Mouse (Mus musculus): ENCODE results near the gene Nfyc. TPM values are rescaled to one million over a fixed set of nuclear protein-coding genes. Genes with fewer than 3 reads are reported as not detected.

Nfyc gene
- polyA plus RNA-seq, 1 experiment = 71.5 TPM

- H3K79me2 ChIP-seq (ENCODE audit: control insufficient read depth, insufficient read depth) = no peaks in the 10 kb centered on the region
- H3K36me3 ChIP-seq (ENCODE audit: control insufficient read depth, insufficient read depth) = no peaks in the 10 kb centered on the region
- H3ac ChIP-seq (ENCODE audit: control insufficient read depth, insufficient read length, low read depth) = no peak overlapping the region
- H3K4me3 ChIP-seq (ENCODE audit: insufficient read depth, poor library complexity, severe bottlenecking) = no peak overlapping the region
- TF ChIP-seq MYOD1 (IDR thresholded peaks at IDR 0.05; ENCODE audit: control insufficient read depth, insufficient read length, low read depth) (no peak), MYOG (IDR thresholded peaks at IDR 0.05; ENCODE audit: control insufficient read depth, extremely low read depth, insufficient read length) (no peak), CEBPB (IDR thresholded peaks at IDR 0.05; ENCODE audit: low read depth) (no peak)
- peaks cover 62% of the 10 kb centered on the region for H3K27me3 ChIP-seq (ENCODE audit: control insufficient read depth, insufficient read depth, insufficient read length)
- no peaks in the 10 kb centered on the region for H3K79me3 ChIP-seq (ENCODE audit: low read depth)
Measured at GRCm38 (mm10) chr4:120870262-120870748, 38.9 kb upstream of the Nfyc start.

GRCm38 (mm10) chr4:120868988-120869387 is 37.6 kb upstream of the Nfyc start:
- H3K79me3 ChIP-seq (ENCODE audit: low read depth) = no peaks in the 10 kb centered on the region
- H3ac ChIP-seq (ENCODE audit: control insufficient read depth, insufficient read length, low read depth) = no peak overlapping the region
- TF ChIP-seq MAX (IDR thresholded peaks at IDR 0.05) (no peak), MYOD1 (IDR thresholded peaks at IDR 0.05; ENCODE audit: control insufficient read depth, insufficient read length, low read depth) (no peak), CTCF (IDR thresholded peaks at IDR 0.05; ENCODE audit: control insufficient read depth, insufficient read depth, insufficient read length) (no peak), CEBPB (IDR thresholded peaks at IDR 0.05; ENCODE audit: low read depth) (no peak), USF1 (IDR thresholded peaks at IDR 0.05; ENCODE audit: low read depth) (no peak), FOSL1 (IDR thresholded peaks at IDR 0.05; ENCODE audit: insufficient read depth, low read length, poor library complexity, severe bottlenecking) (no peak), MYOG (IDR thresholded peaks at IDR 0.05; ENCODE audit: control insufficient read depth, extremely low read depth, insufficient read length) (no peak)
- H3K4me3 ChIP-seq (ENCODE audit: insufficient read depth, poor library complexity, severe bottlenecking) = no peak overlapping the region
- H3K27me3 ChIP-seq (ENCODE audit: control insufficient read depth, insufficient read depth, insufficient read length) = peaks cover 49% of the 10 kb centered on the region
- H3K36me3 ChIP-seq (ENCODE audit: control insufficient read depth, insufficient read depth) = no peaks in the 10 kb centered on the region
- no peaks in the 10 kb centered on the region for H3K79me2 ChIP-seq (ENCODE audit: control insufficient read depth, insufficient read depth)

GRCm38 (mm10) chr4:120868246-120868645 is 36.9 kb upstream of the Nfyc start:
- peaks cover 46% of the 10 kb centered on the region for H3K27me3 ChIP-seq (ENCODE audit: control insufficient read depth, insufficient read depth, insufficient read length)
- H3K79me2 ChIP-seq (ENCODE audit: control insufficient read depth, insufficient read depth) = no peaks in the 10 kb centered on the region
- no peak for TF ChIP-seq CEBPB (IDR thresholded peaks at IDR 0.05; ENCODE audit: low read depth)
- TF ChIP-seq MAX (IDR thresholded peaks at IDR 0.05) = no peak
- no peak for TF ChIP-seq MYOG (IDR thresholded peaks at IDR 0.05; ENCODE audit: control insufficient read depth, extremely low read depth, insufficient read length)
- no peak for TF ChIP-seq FOSL1 (IDR thresholded peaks at IDR 0.05; ENCODE audit: insufficient read depth, low read length, poor library complexity, severe bottlenecking)
- TF ChIP-seq USF1 (IDR thresholded peaks at IDR 0.05; ENCODE audit: low read depth) = no peak
- TF ChIP-seq MYOD1 (IDR thresholded peaks at IDR 0.05; ENCODE audit: control insufficient read depth, insufficient read length, low read depth) = no peak
- TF ChIP-seq CTCF (IDR thresholded peaks at IDR 0.05; ENCODE audit: control insufficient read depth, insufficient read depth, insufficient read length) = no peak

GRCm38 (mm10) chr4:120866211-120866610 is 34.8 kb upstream of the Nfyc start:
- Histone ChIP-seq H3K79me2 (ENCODE audit: control insufficient read depth, insufficient read depth) (no peaks in the 10 kb centered on the region), H3K4me3 (ENCODE audit: insufficient read depth, poor library complexity, severe bottlenecking) (no peak overlapping the region), H3K79me3 (ENCODE audit: low read depth) (no peaks in the 10 kb centered on the region), H3K27me3 (ENCODE audit: control insufficient read depth, insufficient read depth, insufficient read length) (peaks cover 36% of the 10 kb centered on the region), H3K36me3 (ENCODE audit: control insufficient read depth, insufficient read depth) (no peaks in the 10 kb centered on the region), H3ac (ENCODE audit: control insufficient read depth, insufficient read length, low read depth) (no peak overlapping the region)
- TF ChIP-seq CTCF (IDR thresholded peaks at IDR 0.05; ENCODE audit: control insufficient read depth, insufficient read depth, insufficient read length) (no peak), MAX (IDR thresholded peaks at IDR 0.05) (no peak), CEBPB (IDR thresholded peaks at IDR 0.05; ENCODE audit: low read depth) (no peak), FOSL1 (IDR thresholded peaks at IDR 0.05; ENCODE audit: insufficient read depth, low read length, poor library complexity, severe bottlenecking) (no peak), MYOG (IDR thresholded peaks at IDR 0.05; ENCODE audit: control insufficient read depth, extremely low read depth, insufficient read length) (no peak), MYOD1 (IDR thresholded peaks at IDR 0.05; ENCODE audit: control insufficient read depth, insufficient read length, low read depth) (no peak), USF1 (IDR thresholded peaks at IDR 0.05; ENCODE audit: low read depth) (no peak)

More at GRCm38 (mm10) chr4:120868246-120868645, 36.9 kb upstream of the Nfyc start:
- Histone ChIP-seq H3K36me3 (ENCODE audit: control insufficient read depth, insufficient read depth) (no peaks in the 10 kb centered on the region), H3ac (ENCODE audit: control insufficient read depth, insufficient read length, low read depth) (no peak overlapping the region), H3K4me3 (ENCODE audit: insufficient read depth, poor library complexity, severe bottlenecking) (no peak overlapping the region), H3K79me3 (ENCODE audit: low read depth) (no peaks in the 10 kb centered on the region)

DNA sequence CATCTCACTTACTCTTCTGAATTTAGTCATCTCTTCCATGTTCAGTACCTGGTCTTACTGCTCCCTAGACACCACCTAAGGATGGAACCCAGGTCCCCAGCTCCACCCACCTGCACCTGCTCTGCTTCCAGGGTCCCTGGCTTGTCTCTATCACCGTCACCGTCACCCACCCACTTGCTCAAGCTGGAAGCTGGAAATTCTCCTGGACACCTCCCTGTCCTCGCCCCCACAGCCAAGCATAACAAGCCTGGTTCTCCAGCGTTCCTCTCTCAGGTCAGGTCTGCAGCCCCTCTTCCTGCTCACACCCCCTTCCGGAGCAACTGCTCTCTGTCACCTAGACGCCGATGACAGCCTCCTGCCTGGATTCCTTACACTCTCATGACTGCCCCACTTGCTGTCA is 28.5 kb upstream of the Nfyc start:
- H3K36me3 ChIP-seq (ENCODE audit: control insufficient read depth, insufficient read depth) = no peaks in the 10 kb centered on the region
- H3K4me3 ChIP-seq (ENCODE audit: insufficient read depth, poor library complexity, severe bottlenecking) = no peak overlapping the region
- no peaks in the 10 kb centered on the region for H3K79me2 ChIP-seq (ENCODE audit: control insufficient read depth, insufficient read depth)
- no peaks in the 10 kb centered on the region for H3K79me3 ChIP-seq (ENCODE audit: low read depth)
- no peak for TF ChIP-seq CTCF (IDR thresholded peaks at IDR 0.05; ENCODE audit: control insufficient read depth, insufficient read depth, insufficient read length)
- TF ChIP-seq MYOG (IDR thresholded peaks at IDR 0.05; ENCODE audit: control insufficient read depth, extremely low read depth, insufficient read length) = no peak
- no peak for TF ChIP-seq MYOD1 (IDR thresholded peaks at IDR 0.05; ENCODE audit: control insufficient read depth, insufficient read length, low read depth)
- TF ChIP-seq USF1 (IDR thresholded peaks at IDR 0.05; ENCODE audit: low read depth) = no peak
- TF ChIP-seq MAX (IDR thresholded peaks at IDR 0.05) = no peak
- TF ChIP-seq CEBPB (IDR thresholded peaks at IDR 0.05; ENCODE audit: low read depth) = no peak
- no peak for TF ChIP-seq FOSL1 (IDR thresholded peaks at IDR 0.05; ENCODE audit: insufficient read depth, low read length, poor library complexity, severe bottlenecking)
- no peak overlapping the region for H3ac ChIP-seq (ENCODE audit: control insufficient read depth, insufficient read length, low read depth)
- H3K27me3 ChIP-seq (ENCODE audit: control insufficient read depth, insufficient read depth, insufficient read length) = peaks cover 33% of the 10 kb centered on the region

- H3K79me2 ChIP-seq (ENCODE audit: control insufficient read depth, insufficient read depth) = no peaks in the 10 kb centered on the region
- no peak overlapping the region for H3K4me3 ChIP-seq (ENCODE audit: insufficient read depth, poor library complexity, severe bottlenecking)
- H3ac ChIP-seq (ENCODE audit: control insufficient read depth, insufficient read length, low read depth) = no peak overlapping the region
- H3K79me3 ChIP-seq (ENCODE audit: low read depth) = no peaks in the 10 kb centered on the region
- no peak for TF ChIP-seq CEBPB (IDR thresholded peaks at IDR 0.05; ENCODE audit: low read depth)
- no peak for TF ChIP-seq CTCF (IDR thresholded peaks at IDR 0.05; ENCODE audit: control insufficient read depth, insufficient read depth, insufficient read length)
- no peak for TF ChIP-seq USF1 (IDR thresholded peaks at IDR 0.05; ENCODE audit: low read depth)
- no peak for TF ChIP-seq MYOD1 (IDR thresholded peaks at IDR 0.05; ENCODE audit: control insufficient read depth, insufficient read length, low read depth)
- no peak for TF ChIP-seq MAX (IDR thresholded peaks at IDR 0.05)
- no peak for TF ChIP-seq FOSL1 (IDR thresholded peaks at IDR 0.05; ENCODE audit: insufficient read depth, low read length, poor library complexity, severe bottlenecking)
- no peak for TF ChIP-seq MYOG (IDR thresholded peaks at IDR 0.05; ENCODE audit: control insufficient read depth, extremely low read depth, insufficient read length)
- H3K27me3 ChIP-seq (ENCODE audit: control insufficient read depth, insufficient read depth, insufficient read length) = peaks cover 30% of the 10 kb centered on the region
- no peaks in the 10 kb centered on the region for H3K36me3 ChIP-seq (ENCODE audit: control insufficient read depth, insufficient read depth)
Measured at GRCm38 (mm10) chr4:120856376-120856775, 25.0 kb upstream of the Nfyc start.
